9 mouse cellular contexts compared by ENCODE assay signal in genomic region chr16:65029675-65030074, GRCm38 (mm10).
DNase-seq lines count a peak whose midpoint lies in the region; ATAC-seq lines count a peak whose summit lies in the region.
"Had no signal": no experiment of that assay in that cellular context is flagged by ENCODE, and none has a peak within 500 bp of the region (broad histone marks: within the 10 kb centered on the region; RNA-seq: fewer than 3 reads in every experiment).

No protein-coding gene starts in this region.

- no peaks in the 10 kb centered on the region for H3K27me3 ChIP-seq in hindbrain, embryonic 13.5 days
- H3K27me3 ChIP-seq in hindbrain, embryonic 12.5 days = no peaks in the 10 kb centered on the region
- H3K27me3 ChIP-seq in heart, embryonic 10.5 days (ENCODE audit: insufficient read depth, poor library complexity, severe bottlenecking) = no peaks in the 10 kb centered on the region
- H3K27me3 ChIP-seq: embryonic facial prominence, embryonic 12.5 days had no signal

- WGBS in hindbrain, embryonic 13.5 days = 65% methylated on average over 1 of the region's 1 CpGs
- 76% methylated on average over 1 of the region's 1 CpGs for WGBS in hindbrain, embryonic 12.5 days
- 98% methylated on average over 1 of the region's 1 CpGs for WGBS in heart, embryonic 10.5 days

- H3K4me2 ChIP-seq in hindbrain, embryonic 13.5 days = no peak overlapping the region
- no peak overlapping the region for H3K4me2 ChIP-seq in hindbrain, embryonic 12.5 days (replicated peaks)
- H3K4me2 ChIP-seq: embryonic facial prominence, embryonic 12.5 days had no signal

- H3K4me1 ChIP-seq in hindbrain, embryonic 13.5 days (replicated peaks) = no peaks in the 10 kb centered on the region
- no peaks in the 10 kb centered on the region for H3K4me1 ChIP-seq in hindbrain, embryonic 12.5 days
- H3K4me1 ChIP-seq in heart, embryonic 10.5 days = no peaks in the 10 kb centered on the region
- H3K4me1 ChIP-seq: embryonic facial prominence, embryonic 12.5 days had no signal

- no peak overlapping the region for H3K9ac ChIP-seq in hindbrain, embryonic 13.5 days
- no peak overlapping the region for H3K9ac ChIP-seq in hindbrain, embryonic 12.5 days
- H3K9ac ChIP-seq: embryonic facial prominence, embryonic 12.5 days had no signal

- no peaks in the 10 kb centered on the region for H3K9me3 ChIP-seq in hindbrain, embryonic 13.5 days
- no peaks in the 10 kb centered on the region for H3K9me3 ChIP-seq in hindbrain, embryonic 12.5 days (replicated peaks)
- no peaks in the 10 kb centered on the region for H3K9me3 ChIP-seq in heart, embryonic 10.5 days
- H3K9me3 ChIP-seq: embryonic facial prominence, embryonic 12.5 days had no signal

- no peaks in the 10 kb centered on the region for H3K36me3 ChIP-seq in hindbrain, embryonic 13.5 days
- no peaks in the 10 kb centered on the region for H3K36me3 ChIP-seq in hindbrain, embryonic 12.5 days
- H3K36me3 ChIP-seq in heart, embryonic 10.5 days = no peaks in the 10 kb centered on the region
- H3K36me3 ChIP-seq: embryonic facial prominence, embryonic 12.5 days had no signal

- H3K27ac ChIP-seq in hindbrain, embryonic 13.5 days = no peak overlapping the region
- no peak overlapping the region for H3K27ac ChIP-seq in hindbrain, embryonic 12.5 days
- no peak overlapping the region for H3K27ac ChIP-seq in heart, embryonic 10.5 days
- H3K27ac ChIP-seq: embryonic facial prominence, embryonic 12.5 days had no signal

- intact Hi-C loops in left cerebral cortex, postnatal 10 days (cut with DNase I) = no loop called here

- H3K4me3 ChIP-seq in hindbrain, embryonic 13.5 days = no peak overlapping the region
- no peak overlapping the region for H3K4me3 ChIP-seq in hindbrain, embryonic 12.5 days
- H3K4me3 ChIP-seq in heart, embryonic 10.5 days = no peak overlapping the region
- H3K4me3 ChIP-seq: embryonic facial prominence, embryonic 12.5 days had no signal

- peak; percentile 87 for DNase-seq in brain, adult 2 months (ENCODE audit: low read depth, low spot score)
- DNase-seq in frontal cortex, adult 2 months (ENCODE audit: extremely low spot score in 1 of 2, low spot score in 1 of 2) = peak; percentile 35 to 79
- peak; percentile 35 to 59 for DNase-seq in left cerebral cortex, postnatal 10 days (ENCODE audit: extremely low spot score in 1 of 2, low spot score in 2 of 2)
- DNase-seq in gastrocnemius, postnatal 25 days = no peak
- no peak for DNase-seq in thymus, postnatal 0 days (ENCODE audit: low spot score)
- DNase-seq in heart, embryonic 10.5 days (ENCODE audit: low spot score) = no peak

- peak; percentile 86 for ATAC-seq in hindbrain, embryonic 13.5 days (ENCODE audit: low FRiP score)
- ATAC-seq in hindbrain, embryonic 12.5 days (ENCODE audit: low FRiP score) = no peak

Comparison
In these comparisons a context has a peak if more than half of its experiments do, and no peak if none do; other contexts are left out.
1. DNase-seq: peak in brain, adult 2 months (single experiment), frontal cortex, adult 2 months (2 of 2) and left cerebral cortex, postnatal 10 days (2 of 2); none in gastrocnemius, postnatal 25 days (single experiment), thymus, postnatal 0 days (single experiment) and heart, embryonic 10.5 days (single experiment).